Comparison of ENCODE assay signal across 12 mouse cellular contexts in genomic region chr15:98170365-98170764, GRCm38 (mm10). TPM values are rescaled to one million over a fixed set of nuclear protein-coding genes. Genes with fewer than 3 reads are reported as not detected.
A peak's percentile ranks its signal among the peaks of the same experiment; 100 is the strongest.
DNase-seq lines count a peak whose midpoint lies in the region; ATAC-seq lines count a peak whose summit lies in the region.
"Had no signal": no experiment of that assay in that cellular context is flagged by ENCODE, and none has a peak within 500 bp of the region (broad histone marks: within the 10 kb centered on the region; RNA-seq: fewer than 3 reads in every experiment).

No protein-coding gene starts in this region.

- H3K36me3 ChIP-seq in forebrain, embryonic 13.5 days (ENCODE audit: poor library complexity, severe bottlenecking) = no peaks in the 10 kb centered on the region

- peak; percentile 13 for DNase-seq in adrenal gland, postnatal 14 days
- DNase-seq in adrenal gland, adult 18-20 months (ENCODE audit: low spot score in 2 of 2) = no peak
- peak; percentile 52 for DNase-seq in layer of hippocampus, postnatal 10 days (ENCODE audit: low spot score in 2 of 2)
- peak; percentile 65 for DNase-seq in retina, embryonic 14.5 days (ENCODE audit: low spot score)
- DNase-seq in gastrocnemius, postnatal 4 days (ENCODE audit: low spot score in 2 of 2) = no peak
- DNase-seq in kidney, adult 9 months = no peak
- no peak for DNase-seq in spleen, postnatal 4 days (ENCODE audit: low spot score in 2 of 2)
- DNase-seq: cerebellum, adult 2 months; lung, postnatal 10 days had no signal

- H3K27ac ChIP-seq in forebrain, embryonic 13.5 days = no peak overlapping the region

- H3K4me1 ChIP-seq in forebrain, embryonic 13.5 days = peaks cover 40% of the 10 kb centered on the region

- ATAC-seq in forebrain, embryonic 13.5 days = no peak

- H3K27me3 ChIP-seq in forebrain, embryonic 13.5 days = peaks cover 54% of the 10 kb centered on the region

- 35% methylated on average over 7 of the region's 7 CpGs for WGBS in forebrain, embryonic 13.5 days

- peak overlapping the region; percentile 86 for H3K4me2 ChIP-seq in forebrain, embryonic 13.5 days

- H3K4me3 ChIP-seq in forebrain, embryonic 13.5 days = peak overlapping the region; percentile 57

- H3K9me3 ChIP-seq in forebrain, embryonic 13.5 days (replicated peaks) = no peaks in the 10 kb centered on the region

- peak overlapping the region; percentile 48 for H3K9ac ChIP-seq in forebrain, embryonic 13.5 days

RNA-seq across cellular contexts. Expression of gene Ccdc184, which starts 3.4 kb away (rescaled TPM):
- 0.70 and 0.94 TPM in 2 replicates for total RNA-seq in adrenal gland, postnatal 14 days (2021)
- 1 to 10 TPM in 1 of 2 experiments, under 1 TPM in 1; 0.83 to 1.1 TPM for total RNA-seq in adrenal gland, adult 18-20 months (2021)
- polyA plus RNA-seq in forebrain, embryonic 13.5 days (2015; fragmentation: Nextera tagmentation; extraction: Ambion mirVana) = 19.4 and 25.6 TPM in 2 replicates
- total RNA-seq in layer of hippocampus, postnatal 10 days (2021) = 10 to 100 TPM; 31.3 to 32.1 TPM
- total RNA-seq in gastrocnemius, postnatal 4 days (2021) = not detected

RNA-seq across cellular contexts. Expression of gene Asb8, which starts 4.9 kb away (rescaled TPM):
- 40.1 and 45.2 TPM in 2 replicates for total RNA-seq in adrenal gland, postnatal 14 days (2021)
- total RNA-seq in adrenal gland, adult 18-20 months (2021) = 10 to 100 TPM; 38.1 to 41.2 TPM
- polyA plus RNA-seq in forebrain, embryonic 13.5 days (2015; fragmentation: Nextera tagmentation; extraction: Ambion mirVana) = 41.4 and 45.8 TPM in 2 replicates
- 10 to 100 TPM; 40.8 to 40.9 TPM for total RNA-seq in layer of hippocampus, postnatal 10 days (2021)
- total RNA-seq in gastrocnemius, postnatal 4 days (2021) = 100 to 1,000 TPM; 148 to 174 TPM

RNA-seq across cellular contexts. Expression of gene Olfr288, which starts 25.0 kb away (rescaled TPM):
- total RNA-seq in adrenal gland, postnatal 14 days (2021) = not detected in 2 replicates
- total RNA-seq in adrenal gland, adult 18-20 months (2021) = not detected
- not detected in 2 replicates for polyA plus RNA-seq in forebrain, embryonic 13.5 days (2015; fragmentation: Nextera tagmentation; extraction: Ambion mirVana)
- total RNA-seq in layer of hippocampus, postnatal 10 days (2021) = not detected
- not detected for total RNA-seq in gastrocnemius, postnatal 4 days (2021)
- total RNA-seq: hematopoietic stem cell, adult 5-6 weeks had no signal
- polyA plus RNA-seq: thymus, postnatal 0 days had no signal

RNA-seq across cellular contexts. Expression of gene Gm44579, which starts 50.4 kb away (rescaled TPM):
- total RNA-seq in adrenal gland, postnatal 14 days (2021) = not detected in 2 replicates
- total RNA-seq in adrenal gland, adult 18-20 months (2021) = not detected
- polyA plus RNA-seq in forebrain, embryonic 13.5 days (2015; fragmentation: Nextera tagmentation; extraction: Ambion mirVana) = not detected in 2 replicates
- total RNA-seq in layer of hippocampus, postnatal 10 days (2021) = under 1 TPM in 1 of 2 experiments, not detected in 1; 0.18 TPM
- total RNA-seq in gastrocnemius, postnatal 4 days (2021) = not detected
- total RNA-seq: hematopoietic stem cell, adult 5-6 weeks had no signal
- polyA plus RNA-seq: cerebellum, adult 2 months; thymus, postnatal 0 days had no signal

RNA-seq across cellular contexts. Expression of gene Olfr287, which starts 50.5 kb away (rescaled TPM):
- total RNA-seq in adrenal gland, postnatal 14 days (2021) = not detected in 2 replicates
- not detected for total RNA-seq in adrenal gland, adult 18-20 months (2021)
- not detected in 2 replicates for polyA plus RNA-seq in forebrain, embryonic 13.5 days (2015; fragmentation: Nextera tagmentation; extraction: Ambion mirVana)
- under 1 TPM; 0.69 to 0.71 TPM for total RNA-seq in layer of hippocampus, postnatal 10 days (2021)
- not detected for total RNA-seq in gastrocnemius, postnatal 4 days (2021)
- total RNA-seq: hematopoietic stem cell, adult 5-6 weeks had no signal
- polyA plus RNA-seq: thymus, postnatal 0 days had no signal

Comparison
In these comparisons a context has a peak if more than half of its experiments do, and no peak if none do; other contexts are left out.
1. DNase-seq: peak in adrenal gland, postnatal 14 days (single experiment), layer of hippocampus, postnatal 10 days (2 of 2) and retina, embryonic 14.5 days (single experiment); none in adrenal gland, adult 18-20 months (0 of 2), gastrocnemius, postnatal 4 days (0 of 2), kidney, adult 9 months (single experiment) and spleen, postnatal 4 days (0 of 2).
2. RNA of gene Ccdc184, which starts 3.4 kb away (total RNA-seq): 31.3 to 32.1 TPM in layer of hippocampus, postnatal 10 days; 0.83 to 1.1 TPM in adrenal gland, adult 18-20 months, 0.70 to 0.94 TPM in adrenal gland, postnatal 14 days and not detected in gastrocnemius, postnatal 4 days; every median in the first group is over 10 times any median in the second.